ENCODE assay signal across 14 mouse cellular contexts in the genomic region with DNA sequence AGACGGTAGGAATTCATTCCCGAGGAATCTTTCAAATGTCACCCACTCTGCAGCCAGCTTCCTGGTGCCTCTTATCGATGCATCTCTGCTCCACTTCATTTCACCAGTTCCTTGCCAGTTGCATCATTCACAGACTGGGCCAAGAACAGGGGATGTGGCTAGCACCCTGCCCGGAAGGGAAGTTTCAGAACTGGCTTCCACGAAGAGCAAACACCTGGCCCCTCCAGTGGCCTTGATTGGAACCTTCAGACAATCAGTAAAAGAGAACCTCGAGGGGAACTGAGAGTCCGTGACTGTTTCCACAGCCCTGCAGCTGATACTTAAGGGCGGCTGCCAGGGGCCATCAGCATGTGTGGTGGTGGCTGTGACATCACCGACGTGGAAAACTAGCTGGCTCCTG. TPM values are rescaled to one million over a fixed set of nuclear protein-coding genes. Genes with fewer than 3 reads are reported as not detected.
DNase-seq lines count a peak whose midpoint lies in the region; ATAC-seq and TF ChIP-seq lines count a peak whose summit lies in the region.
"Had no signal": no experiment of that assay in that cellular context is flagged by ENCODE, and none has a peak within 500 bp of the region (broad histone marks: within the 10 kb centered on the region; RNA-seq: fewer than 3 reads in every experiment).

No protein-coding gene starts in this region.

- no peak for TF ChIP-seq POLR2A in small intestine, adult 2 months (IDR thresholded peaks at IDR 0.05; ENCODE audit: low read depth, low read length)

- no peaks in the 10 kb centered on the region for H3K27me3 ChIP-seq in small intestine, adult 2 months (ENCODE audit: control insufficient read depth, insufficient read depth, low read length)
- no peaks in the 10 kb centered on the region for H3K27me3 ChIP-seq in midbrain, embryonic 15.5 days (replicated peaks)
- peaks cover 10% of the 10 kb centered on the region for H3K27me3 ChIP-seq in hindbrain, embryonic 13.5 days

- H3K9me3 ChIP-seq in midbrain, embryonic 15.5 days, result no peaks in the 10 kb centered on the region
- H3K9me3 ChIP-seq in hindbrain, embryonic 13.5 days, result no peaks in the 10 kb centered on the region
- H3K9me3 ChIP-seq: megakaryocyte, embryonic 14.5 days had no signal

- H3K4me1 ChIP-seq in small intestine, adult 2 months (ENCODE audit: control insufficient read depth, insufficient read depth, insufficient read length, low read length), result no peaks in the 10 kb centered on the region
- peaks cover 10% of the 10 kb centered on the region for H3K4me1 ChIP-seq in midbrain, embryonic 15.5 days
- H3K4me1 ChIP-seq in hindbrain, embryonic 13.5 days (replicated peaks), result peaks cover 16% of the 10 kb centered on the region

- no peaks in the 10 kb centered on the region for H3K36me3 ChIP-seq in small intestine, adult 2 months (ENCODE audit: control insufficient read depth, insufficient read depth, low read length)
- no peaks in the 10 kb centered on the region for H3K36me3 ChIP-seq in midbrain, embryonic 15.5 days (replicated peaks)
- H3K36me3 ChIP-seq in hindbrain, embryonic 13.5 days, result no peaks in the 10 kb centered on the region

- H3K4me2 ChIP-seq in midbrain, embryonic 15.5 days, result no peak overlapping the region
- no peak overlapping the region for H3K4me2 ChIP-seq in hindbrain, embryonic 13.5 days

- 44% methylated on average over 10 of the region's 10 CpGs for WGBS in small intestine, adult 2 months
- 71% methylated on average over 10 of the region's 10 CpGs for WGBS in midbrain, embryonic 15.5 days
- WGBS in hindbrain, embryonic 13.5 days, result 72% methylated on average over 10 of the region's 10 CpGs

- TF ChIP-seq CTCF in small intestine, adult 2 months (IDR thresholded peaks at IDR 0.05; ENCODE audit: extremely low read depth, insufficient read length, insufficient replicate concordance, low read depth, low read length), result no peak

- ATAC-seq in common myeloid progenitor, adult 5-6 weeks (replicated peaks; ENCODE audit: low read depth, poor library complexity, severe bottlenecking), result peak; percentile 53
- no peak for ATAC-seq in midbrain, embryonic 15.5 days (replicated peaks)
- ATAC-seq in hindbrain, embryonic 13.5 days (ENCODE audit: low FRiP score), result no peak

- H3K4me3 ChIP-seq in small intestine, adult 2 months (ENCODE audit: low read depth, low read length), result no peak overlapping the region
- no peak overlapping the region for H3K4me3 ChIP-seq in midbrain, embryonic 15.5 days
- no peak overlapping the region for H3K4me3 ChIP-seq in hindbrain, embryonic 13.5 days
- H3K4me3 ChIP-seq: heart, adult 2 months; megakaryocyte, embryonic 14.5 days had no signal

- H3K9ac ChIP-seq in midbrain, embryonic 15.5 days, result no peak overlapping the region
- H3K9ac ChIP-seq in hindbrain, embryonic 13.5 days, result no peak overlapping the region

- DNase-seq in cerebellum, adult 11-12 months, result peak; percentile 7
- DNase-seq in cerebellum, postnatal 14 days, result no peak
- DNase-seq in ovary, postnatal 36 days (ENCODE audit: low spot score), result peak; percentile 5
- no peak for DNase-seq in ovary, postnatal 10 days (ENCODE audit: low spot score)
- DNase-seq: adrenal gland, adult 2 months; B cell, adult 2 months; heart, adult 2 months; heart, postnatal 14 days had no signal

- H3K27ac ChIP-seq in small intestine, adult 2 months (ENCODE audit: insufficient read depth, low read depth, low read length), result peak overlapping the region; percentile 26; the same call in 1 of the 2 replicates
- no peak overlapping the region for H3K27ac ChIP-seq in midbrain, embryonic 15.5 days
- H3K27ac ChIP-seq in hindbrain, embryonic 13.5 days, result no peak overlapping the region
- H3K27ac ChIP-seq: heart, adult 2 months; kidney, postnatal 0 days had no signal

RNA-seq across cellular contexts. Expression of a gene that starts 19.1 kb away (rescaled TPM):
- 24.4 and 33.7 TPM in 2 replicates for total RNA-seq in common myeloid progenitor, adult 5-6 weeks (2017)
- polyA plus RNA-seq in small intestine, adult 2 months (2012; rRNA removed), result 7.1 and 10.8 TPM in 2 replicates
- 49.6 and 52.3 TPM in 2 replicates for polyA plus RNA-seq in midbrain, embryonic 15.5 days (2015; fragmentation: Nextera tagmentation; extraction: Ambion mirVana)
- polyA plus RNA-seq in hindbrain, embryonic 13.5 days (2015; fragmentation: Nextera tagmentation; extraction: Ambion mirVana), result 43.5 and 47.4 TPM in 2 replicates

RNA-seq across cellular contexts. Expression of a gene that starts 59.0 kb away (rescaled TPM):
- total RNA-seq in common myeloid progenitor, adult 5-6 weeks (2017), result 27.6 and 44.5 TPM in 2 replicates
- 10.9 and 11.5 TPM in 2 replicates for polyA plus RNA-seq in small intestine, adult 2 months (2012; rRNA removed)
- 55.5 and 58.3 TPM in 2 replicates for polyA plus RNA-seq in midbrain, embryonic 15.5 days (2015; fragmentation: Nextera tagmentation; extraction: Ambion mirVana)
- 37.9 and 39.7 TPM in 2 replicates for polyA plus RNA-seq in hindbrain, embryonic 13.5 days (2015; fragmentation: Nextera tagmentation; extraction: Ambion mirVana)

Comparison
In these comparisons a context has a peak if more than half of its experiments do, and no peak if none do; other contexts are left out.
1. DNase-seq: peak in cerebellum, adult 11-12 months (single experiment) and ovary, postnatal 36 days (single experiment); none in cerebellum, postnatal 14 days (0 of 2) and ovary, postnatal 10 days (single experiment).